9 mouse cellular contexts compared by ENCODE assay signal in genomic region chr8:120599504-120599903, GRCm38 (mm10). TPM values are rescaled to one million over a fixed set of nuclear protein-coding genes. Genes with fewer than 3 reads are reported as not detected.
DNase-seq lines count a peak whose midpoint lies in the region; ATAC-seq and TF ChIP-seq lines count a peak whose summit lies in the region.
"Had no signal": no experiment of that assay in that cellular context is flagged by ENCODE, and none has a peak within 500 bp of the region (broad histone marks: within the 10 kb centered on the region; RNA-seq: fewer than 3 reads in every experiment).

No protein-coding gene starts in this region.

- intact Hi-C loops in left cerebral cortex, postnatal 36 days (cut with DNase I), result loop anchor here (5.0 kb wide), 2 partner anchors 37 to 312 kb away; no protein-coding TSS in a partner anchor

- H3K4me2 ChIP-seq in kidney, embryonic 14.5 days (replicated peaks; ENCODE audit: low read depth, low read length), result no peak overlapping the region
- H3K4me2 ChIP-seq in embryonic facial prominence, embryonic 14.5 days (ENCODE audit: low read depth, low read length), result no peak overlapping the region

- no peaks in the 10 kb centered on the region; the same call in 1 of the 2 replicates for H3K27me3 ChIP-seq in kidney, embryonic 14.5 days (ENCODE audit: control insufficient read depth, insufficient read depth, low read length)
- no peaks in the 10 kb centered on the region for H3K27me3 ChIP-seq in embryonic facial prominence, embryonic 14.5 days (replicated peaks; ENCODE audit: control insufficient read depth, insufficient read depth, low read length)

- no peaks in the 10 kb centered on the region for H3K36me3 ChIP-seq in kidney, embryonic 14.5 days (ENCODE audit: control insufficient read depth, insufficient read depth, low read length)
- no peaks in the 10 kb centered on the region for H3K36me3 ChIP-seq in embryonic facial prominence, embryonic 14.5 days (ENCODE audit: control insufficient read depth, insufficient read depth, low read length)

- no peak overlapping the region for H3K4me3 ChIP-seq in kidney, embryonic 14.5 days (ENCODE audit: low read length)
- no peak overlapping the region for H3K4me3 ChIP-seq in embryonic facial prominence, embryonic 14.5 days (ENCODE audit: low read depth, low read length)
- no peak overlapping the region for H3K4me3 ChIP-seq in olfactory bulb, adult 2 months (ENCODE audit: insufficient read depth, low read depth, low read length)
- H3K4me3 ChIP-seq: myocyte had no signal

- TF ChIP-seq POLR2A in olfactory bulb, adult 2 months (IDR thresholded peaks at IDR 0.05; ENCODE audit: insufficient read depth, low read depth, low read length), result no peak

- peak; percentile 73 for DNase-seq in kidney, adult 11 months
- DNase-seq in adrenal gland, postnatal 36 days, result peak; percentile 85 to 88
- peak; percentile 70 for DNase-seq in embryonic facial prominence, embryonic 14.5 days (ENCODE audit: low spot score)
- DNase-seq in heart, postnatal 4 days, result peak; percentile 91
- DNase-seq in left cerebral cortex, postnatal 36 days (ENCODE audit: low spot score in 2 of 2), result peak; percentile 61 to 67
- peak; percentile 69 for DNase-seq in thymus, postnatal 0 days (ENCODE audit: low spot score)

- H3K9me3 ChIP-seq in kidney, embryonic 14.5 days (ENCODE audit: control insufficient read depth, low read length), result 0 out of 2 replicates have a peak, but pooled peaks cover 2% of the 10 kb centered on the region
- 0 out of 2 replicates have a peak, but pooled peaks cover 2% of the 10 kb centered on the region for H3K9me3 ChIP-seq in embryonic facial prominence, embryonic 14.5 days (ENCODE audit: control insufficient read depth, low read length)

- ATAC-seq in kidney, embryonic 14.5 days (ENCODE audit: low FRiP score, low TSS enrichment), result no peak
- no peak for ATAC-seq in embryonic facial prominence, embryonic 14.5 days (ENCODE audit: low read depth)

- TF ChIP-seq CTCF in olfactory bulb, adult 2 months (IDR thresholded peaks at IDR 0.05; ENCODE audit: insufficient read depth, low read depth, low read length), result 0 out of 2 replicates have a peak, but pooled peaks have one; percentile 48

- no peak overlapping the region for H3K27ac ChIP-seq in kidney, embryonic 14.5 days (ENCODE audit: low read depth, low read length)
- no peak overlapping the region for H3K27ac ChIP-seq in embryonic facial prominence, embryonic 14.5 days (replicated peaks; ENCODE audit: low read depth, low read length)
- no peak overlapping the region for H3K27ac ChIP-seq in olfactory bulb, adult 2 months (ENCODE audit: insufficient read depth, low read depth, low read length)

- H3K4me1 ChIP-seq in kidney, embryonic 14.5 days (ENCODE audit: control insufficient read depth, insufficient read depth, low read length), result peaks cover 6% of the 10 kb centered on the region
- peaks cover 8% of the 10 kb centered on the region; the same call in 1 of the 2 replicates for H3K4me1 ChIP-seq in embryonic facial prominence, embryonic 14.5 days (ENCODE audit: control insufficient read depth, insufficient read depth, low read length)
- H3K4me1 ChIP-seq in olfactory bulb, adult 2 months (ENCODE audit: control insufficient read depth, insufficient read depth, low read length), result peaks cover 15% of the 10 kb centered on the region

- 68% methylated on average over 7 of the region's 7 CpGs for WGBS in kidney, embryonic 14.5 days
- WGBS in embryonic facial prominence, embryonic 14.5 days, result 52% methylated on average over 7 of the region's 7 CpGs
- 51% methylated on average over 7 of the region's 7 CpGs for WGBS in olfactory bulb, adult 2 months

- no peak overlapping the region for H3K9ac ChIP-seq in kidney, embryonic 14.5 days (ENCODE audit: low read depth, low read length)
- H3K9ac ChIP-seq in embryonic facial prominence, embryonic 14.5 days (ENCODE audit: low read depth, low read length), result no peak overlapping the region

RNA-seq across cellular contexts. Expression of gene Gins2, which starts 10.4 kb away (rescaled TPM):
- 118 and 145 TPM in 2 replicates for polyA plus RNA-seq in kidney, embryonic 14.5 days (2014; fragmentation: Nextera tagmentation; extraction: Ambion mirVana)
- 10 to 100 TPM in 1 of 2 experiments, 1 to 10 TPM in 1; 6.3 to 11.0 TPM for total RNA-seq in adrenal gland, postnatal 36 days (2021)
- 82.7 and 94.0 TPM in 2 replicates for polyA plus RNA-seq in embryonic facial prominence, embryonic 14.5 days (2014; fragmentation: Nextera tagmentation; extraction: Ambion mirVana)
- total RNA-seq in heart, postnatal 4 days (2021), result 10 to 100 TPM; 42.0 to 43.2 TPM
- total RNA-seq in left cerebral cortex, postnatal 36 days (2021), result 1 to 10 TPM in 1 of 2 experiments, under 1 TPM in 1; 0.74 to 1.8 TPM
- not detected in 2 replicates for polyA plus RNA-seq in olfactory bulb, adult 2 months (2012; ENCODE audit: insufficient read depth, insufficient read length, low replicate concordance, missing spikeins)
- 60.0 and 77.9 TPM in 2 replicates for polyA plus RNA-seq in thymus, postnatal 0 days (2015; fragmentation: Nextera tagmentation; extraction: Ambion mirVana)

RNA-seq across cellular contexts. Expression of gene 1190005I06Rik, which starts 47.9 kb away (rescaled TPM):
- 2.0 and 2.6 TPM in 2 replicates for polyA plus RNA-seq in kidney, embryonic 14.5 days (2014; fragmentation: Nextera tagmentation; extraction: Ambion mirVana)
- total RNA-seq in adrenal gland, postnatal 36 days (2021), result 10 to 100 TPM; 16.7 to 19.7 TPM
- 6.9 and 7.4 TPM in 2 replicates for polyA plus RNA-seq in embryonic facial prominence, embryonic 14.5 days (2014; fragmentation: Nextera tagmentation; extraction: Ambion mirVana)
- total RNA-seq in heart, postnatal 4 days (2021), result 1 to 10 TPM; 7.5 to 9.3 TPM
- total RNA-seq in left cerebral cortex, postnatal 36 days (2021), result 10 to 100 TPM in 1 of 2 experiments, 1 to 10 TPM in 1; 9.4 to 13.4 TPM
- polyA plus RNA-seq in olfactory bulb, adult 2 months (2012; ENCODE audit: insufficient read depth, insufficient read length, low replicate concordance, missing spikeins), result not detected in 2 replicates
- 2.1 TPM in 2 replicates for polyA plus RNA-seq in thymus, postnatal 0 days (2015; fragmentation: Nextera tagmentation; extraction: Ambion mirVana)

Comparison
In these comparisons a context has a peak if more than half of its experiments do, and no peak if none do; other contexts are left out.
1. RNA of gene Gins2, which starts 10.4 kb away (polyA plus RNA-seq): 118 to 145 TPM in kidney, embryonic 14.5 days, 82.7 to 94.0 TPM in embryonic facial prominence, embryonic 14.5 days and 60.0 to 77.9 TPM in thymus, postnatal 0 days; not detected in olfactory bulb, adult 2 months; every median in the first group is over 10 times any median in the second.
2. Peak in every context shown above with its lines, with median percentiles within 50 percentile points of each other: DNase-seq.